Mouse (Mus musculus) olfactory bulb, adult 2 months (tissue): Measurements from ENCODE around the gene Homer2. TPM values are rescaled to one million over a fixed set of nuclear protein-coding genes. Genes with fewer than 3 reads are reported as not detected.

ENCODE experiments used
- H3K27ac ChIP-seq: fragments of 200-500 bp; 2 replicates; pipeline ENCODE4 v1.5.1; 2012; ENCODE audit warnings: low read depth, low read length; ENCODE audit not compliant: insufficient read depth
- H3K4me1 ChIP-seq: fragments of 200-500 bp; 2 replicates; pipeline ENCODE4 v1.6.1; 2012; ENCODE audit warnings: low read length; ENCODE audit not compliant: control insufficient read depth, insufficient read depth
- H3K4me3 ChIP-seq: fragments of 200-500 bp; 2 replicates; pipeline ENCODE4 v1.5.1; 2012; ENCODE audit warnings: mild to moderate bottlenecking, low read depth, low read length, moderate library complexity; ENCODE audit not compliant: insufficient read depth
- CTCF ChIP-seq: fragments of 200-500 bp; IDR thresholded peaks from 2 replicates; pipeline ENCODE4 v1.5.1; 2012; ENCODE audit warnings: low read depth, mild to moderate bottlenecking, low read length, moderate library complexity; ENCODE audit not compliant: insufficient read depth
- POLR2A ChIP-seq: fragments of 200-500 bp; IDR thresholded peaks from 2 replicates; pipeline ENCODE4 v1.6.1; 2012; ENCODE audit warnings: mild to moderate bottlenecking, low read depth, low read length, moderate library complexity; ENCODE audit not compliant: insufficient read depth
- WGBS: fragments of 180-500 bp; shearing (Covaris S2); methylation state at CpG from one replicate; pipeline ENCODE4 v1.1.7; 2018; 5-methylcytosine and 5-hydroxymethylcytosine counted together
- polyA plus RNA-seq: library from polyadenylated mRNA; stranded (reverse); fragments of >200 nt; gene quantifications from 2 replicates; pipeline ENCODE4 v1.2.4, GENCODE M21; 2012; ENCODE audit warnings: low replicate concordance; ENCODE audit not compliant: missing spikeins, insufficient read depth, insufficient read length

Homer2 gene
- polyA plus RNA-seq, 1 experiment, result not detected

- Histone ChIP-seq H3K4me1 (peaks cover 43% of the 10 kb centered on the region), H3K27ac (no peak overlapping the region), H3K4me3 (no peak overlapping the region)
- 75% methylated on average over 6 of the region's 6 CpGs for WGBS
- TF ChIP-seq POLR2A (no peak), CTCF (no peak)
Observed at GRCm38 (mm10) chr7:81687684-81688316, 19.5 kb downstream of the Homer2 start.

- 62% methylated on average over 7 of the region's 7 CpGs for WGBS
- Histone ChIP-seq H3K4me3 (no peak overlapping the region), H3K4me1 (peaks cover 34% of the 10 kb centered on the region), H3K27ac (no peak overlapping the region)
- TF ChIP-seq POLR2A (no peak), CTCF (no peak)
Observed at GRCm38 (mm10) chr7:81685375-81685774, 22.0 kb downstream of the Homer2 start.

- Histone ChIP-seq H3K4me1 (peaks cover 21% of the 10 kb centered on the region), H3K4me3 (no peak overlapping the region), H3K27ac (no peak overlapping the region)
- TF ChIP-seq POLR2A (no peak), CTCF (no peak)
- 48% methylated on average over 7 of the region's 7 CpGs for WGBS
Observed at GRCm38 (mm10) chr7:81683779-81684422, 23.4 kb downstream of the Homer2 start.

GRCm38 (mm10) chr7:81681386-81681785 is 25.9 kb downstream of the Homer2 start:
- Histone ChIP-seq H3K4me1 (peaks cover 21% of the 10 kb centered on the region), H3K4me3 (no peak overlapping the region), H3K27ac (no peak overlapping the region)
- no peak for TF ChIP-seq POLR2A
- no peak for TF ChIP-seq CTCF
- 35% methylated on average over 3 of the region's 3 CpGs for WGBS

GRCm38 (mm10) chr7:81673359-81674013 is 33.8 kb downstream of the Homer2 start:
- TF ChIP-seq CTCF (no peak), POLR2A (no peak)
- H3K27ac ChIP-seq, result no peak overlapping the region
- peaks cover 27% of the 10 kb centered on the region for H3K4me1 ChIP-seq
- no peak overlapping the region for H3K4me3 ChIP-seq
- 37% methylated on average over 15 of the region's 15 CpGs for WGBS

GRCm38 (mm10) chr7:81672735-81673291 is 34.5 kb downstream of the Homer2 start:
- Histone ChIP-seq H3K4me3 (no peak overlapping the region), H3K4me1 (peaks cover 27% of the 10 kb centered on the region), H3K27ac (no peak overlapping the region)
- TF ChIP-seq POLR2A (no peak), CTCF (no peak)
- 34% methylated on average over 10 of the region's 10 CpGs for WGBS

GRCm38 (mm10) chr7:81667156-81667555 is 40.2 kb downstream of the Homer2 start:
- no peak for TF ChIP-seq CTCF
- no peak for TF ChIP-seq POLR2A
- WGBS, result 78% methylated on average over 4 of the region's 4 CpGs
- Histone ChIP-seq H3K4me3 (no peak overlapping the region), H3K4me1 (peaks cover 9% of the 10 kb centered on the region), H3K27ac (no peak overlapping the region)

- no peak overlapping the region for H3K27ac ChIP-seq
- 84% methylated on average over 9 of the region's 9 CpGs for WGBS
- no peak for TF ChIP-seq POLR2A
- TF ChIP-seq CTCF, result no peak
Observed at GRCm38 (mm10) chr7:81666585-81666984, 40.7 kb downstream of the Homer2 start.

GRCm38 (mm10) chr7:81663057-81663456 is 44.3 kb downstream of the Homer2 start:
- peaks cover 7% of the 10 kb centered on the region for H3K4me1 ChIP-seq
- TF ChIP-seq POLR2A (no peak), CTCF (no peak)
- H3K4me3 ChIP-seq, result no peak overlapping the region
- no peak overlapping the region for H3K27ac ChIP-seq
- 67% methylated on average over 3 of the region's 3 CpGs for WGBS

More at GRCm38 (mm10) chr7:81666585-81666984, 40.7 kb downstream of the Homer2 start:
- H3K4me3 ChIP-seq, result no peak overlapping the region
- peaks cover 7% of the 10 kb centered on the region for H3K4me1 ChIP-seq
